Mouse (Mus musculus) stomach, postnatal 0 days (tissue): ENCODE data around the gene Klf3. TPM values are rescaled to one million over a fixed set of nuclear protein-coding genes. Genes with fewer than 3 reads are reported as not detected.

Experiments
- ATAC-seq: fragments of 200-750 bp; cut with Nextera tagmentation; 2 replicates; pipeline ENCODE4 v1.8.0; 2017; ENCODE audit not compliant: low FRiP score, low TSS enrichment
- DNase-seq: peaks from one replicate; pipeline ENCODE4 v3.0.0-alpha.2; 2016; ENCODE audit warnings: low spot score
- H3K27ac ChIP-seq: fragments of 300-500 bp; sonication (generic); replicated peaks from 2 replicates; pipeline ENCODE4 v1.5.1; 2014; ENCODE audit warnings: mild to moderate bottlenecking, control low read depth
- H3K27me3 ChIP-seq: fragments of 300-500 bp; sonication (generic); 2 replicates; pipeline ENCODE4 v1.6.1; 2014; ENCODE audit warnings: low read length; ENCODE audit not compliant: control insufficient read depth, insufficient read depth
- H3K36me3 ChIP-seq: fragments of 300-500 bp; sonication (generic); 2 replicates; pipeline ENCODE4 v1.6.1; 2014; ENCODE audit warnings: low read length, mixed read lengths; ENCODE audit not compliant: control insufficient read depth, insufficient read depth
- H3K4me1 ChIP-seq: fragments of 300-500 bp; sonication (generic); replicated peaks from 2 replicates; pipeline ENCODE4 v1.6.1; 2014; ENCODE audit warnings: antibody characterized with exemption; ENCODE audit not compliant: control insufficient read depth, insufficient read depth
- H3K4me2 ChIP-seq: fragments of 300-500 bp; sonication (generic); replicated peaks from 2 replicates; pipeline ENCODE4 v1.6.1; 2014; ENCODE audit warnings: low read depth, mild to moderate bottlenecking, control low read depth, moderate library complexity
- H3K4me3 ChIP-seq: fragments of 300-500 bp; sonication (generic); 2 replicates; pipeline ENCODE4 v1.5.1; 2014; ENCODE audit warnings: low read depth, low read length, control low read depth
- H3K9ac ChIP-seq: fragments of 300-500 bp; sonication (generic); 2 replicates; pipeline ENCODE4 v1.6.1; 2014; ENCODE audit warnings: mild to moderate bottlenecking, low read length, control low read depth, mixed read lengths
- H3K9me3 ChIP-seq: fragments of 300-500 bp; sonication (generic); 2 replicates; pipeline ENCODE4 v1.6.1; 2016; ENCODE audit warnings: low read length; ENCODE audit not compliant: control insufficient read depth
- CTCF ChIP-seq: IDR thresholded peaks from 2 replicates; pipeline ENCODE4 v1.5.1; 2016; ENCODE audit warnings: antibody characterized with exemption, low read depth, mild to moderate bottlenecking, moderate library complexity
- EP300 ChIP-seq: optimal IDR thresholded peaks from 2 replicates; pipeline ENCODE3; 2016; ENCODE audit warnings: antibody characterized with exemption
- WGBS: fragments of 180-500 bp; shearing (Covaris S2); extraction: QIAGEN DNeasy Blood & Tissue Kit; methylation state at CpG from one replicate; pipeline ENCODE4 v1.1.7; 2014; 5-methylcytosine and 5-hydroxymethylcytosine counted together
- polyA plus RNA-seq: library from polyadenylated mRNA; unstranded; fragments of >200 nt; fragmentation: Nextera tagmentation; extraction: Ambion mirVana; gene quantifications from 2 replicates; pipeline ENCODE4 v1.2.1, GENCODE M21; 2015

The Klf3 gene
- polyA plus RNA-seq, 1 experiment from 2014 or later: 101 TPM

GRCm38 (mm10) chr5:64840087-64840486 lies 36.9 kb downstream of the Klf3 start:
- H3K9me3 ChIP-seq: 0 out of 2 replicates have a peak, but pooled peaks cover 2% of the 10 kb centered on the region
- H3K4me1 ChIP-seq: 0 out of 2 replicates have a peak, but pooled peaks cover 3% of the 10 kb centered on the region
- no peak for DNase-seq
- H3K27ac ChIP-seq: peak overlapping the region; percentile 65
- WGBS: 13% methylated on average over 1 of the region's 1 CpGs
- H3K9ac ChIP-seq: no peak overlapping the region
- no peaks in the 10 kb centered on the region for H3K36me3 ChIP-seq
- no peak overlapping the region for H3K4me2 ChIP-seq
- no peak overlapping the region for H3K4me3 ChIP-seq
- H3K27me3 ChIP-seq: no peaks in the 10 kb centered on the region
- ATAC-seq: peak; percentile 15; the same call in 1 of the 2 replicates
- TF ChIP-seq CTCF: no peak
- no peak for TF ChIP-seq EP300

- no peak for TF ChIP-seq EP300
- WGBS: 83% methylated on average over 3 of the region's 3 CpGs
- H3K4me1 ChIP-seq: 0 out of 2 replicates have a peak, but pooled peaks cover under 1% of the 10 kb centered on the region
- no peak overlapping the region for H3K9ac ChIP-seq
- H3K4me3 ChIP-seq: no peak overlapping the region
- H3K4me2 ChIP-seq: no peak overlapping the region
- H3K27ac ChIP-seq: no peak overlapping the region
- H3K27me3 ChIP-seq: no peaks in the 10 kb centered on the region
- H3K9me3 ChIP-seq: 0 out of 2 replicates have a peak, but pooled peaks cover 2% of the 10 kb centered on the region
- no peak for ATAC-seq
- H3K36me3 ChIP-seq: no peaks in the 10 kb centered on the region
- no peak for DNase-seq
Measured at GRCm38 (mm10) chr5:64844622-64845021, 41.4 kb downstream of the Klf3 start.

- Histone ChIP-seq H3K4me1 (no peaks in the 10 kb centered on the region), H3K9ac (no peak overlapping the region), H3K4me2 (no peak overlapping the region), H3K27ac (no peak overlapping the region), H3K4me3 (no peak overlapping the region), H3K36me3 (no peaks in the 10 kb centered on the region), H3K9me3 (0 out of 2 replicates have a peak, but pooled peaks cover 2% of the 10 kb centered on the region), H3K27me3 (no peaks in the 10 kb centered on the region)
- TF ChIP-seq EP300: no peak
- no peak for TF ChIP-seq CTCF
- 60% methylated on average over 2 of the region's 2 CpGs for WGBS
- ATAC-seq: no peak
- no peak for DNase-seq
Measured at GRCm38 (mm10) chr5:64847305-64847704, 44.1 kb downstream of the Klf3 start.

GRCm38 (mm10) chr5:64849892-64850291 lies 46.7 kb downstream of the Klf3 start:
- TF ChIP-seq EP300 (no peak), CTCF (no peak)
- Histone ChIP-seq H3K4me2 (no peak overlapping the region; the same call in 1 of the 2 replicates), H3K4me1 (peaks cover 4% of the 10 kb centered on the region), H3K27me3 (no peaks in the 10 kb centered on the region), H3K9me3 (no peaks in the 10 kb centered on the region), H3K27ac (peak overlapping the region; percentile 49; the same call in 1 of the 2 replicates), H3K9ac (no peak overlapping the region), H3K4me3 (no peak overlapping the region), H3K36me3 (no peaks in the 10 kb centered on the region)
- ATAC-seq (no peak; the same call in 1 of the 2 replicates), DNase-seq (no peak)
- 29% methylated on average over 7 of the region's 7 CpGs for WGBS

- TF ChIP-seq CTCF (peak; percentile 51), EP300 (peak; percentile 78)
- Histone ChIP-seq H3K36me3 (no peaks in the 10 kb centered on the region), H3K27me3 (no peaks in the 10 kb centered on the region), H3K9ac (no peak overlapping the region), H3K9me3 (no peaks in the 10 kb centered on the region), H3K4me1 (peaks cover 4% of the 10 kb centered on the region), H3K4me2 (no peak overlapping the region), H3K4me3 (no peak overlapping the region), H3K27ac (peak overlapping the region; percentile 65; the same call in 1 of the 2 replicates)
- ATAC-seq (peak; percentile 80), DNase-seq (no peak)
- 14% methylated on average over 5 of the region's 5 CpGs for WGBS
Measured at GRCm38 (mm10) chr5:64852656-64853398, 49.6 kb downstream of the Klf3 start.

- Histone ChIP-seq H3K36me3 (no peaks in the 10 kb centered on the region), H3K9me3 (no peaks in the 10 kb centered on the region), H3K9ac (no peak overlapping the region), H3K4me1 (peaks cover 4% of the 10 kb centered on the region), H3K4me2 (no peak overlapping the region), H3K27me3 (no peaks in the 10 kb centered on the region), H3K27ac (peak overlapping the region; percentile 65; the same call in 1 of the 2 replicates), H3K4me3 (no peak overlapping the region)
- no peak for TF ChIP-seq CTCF
- no peak for TF ChIP-seq EP300
- WGBS: 66% methylated on average over 5 of the region's 5 CpGs
- ATAC-seq (no peak), DNase-seq (no peak)
Measured at GRCm38 (mm10) chr5:64853421-64853820, 50.2 kb downstream of the Klf3 start.
